Mouse (Mus musculus) megakaryocyte, embryonic 14.5 days (primary cell): ENCODE data around the gene Gcnt1.

Experiments used
- FLI1 ChIP-seq: IDR thresholded peaks from 2 replicates; pipeline ENCODE4 v1.6.1; 2012; ENCODE audit warnings: low read length, inconsistent platforms, mixed read lengths
- GATA1 ChIP-seq: IDR thresholded peaks from 3 replicates; pipeline ENCODE4 v1.6.1; 2012; ENCODE audit warnings: mixed read lengths, low read length, inconsistent platforms, borderline replicate concordance

DNA sequence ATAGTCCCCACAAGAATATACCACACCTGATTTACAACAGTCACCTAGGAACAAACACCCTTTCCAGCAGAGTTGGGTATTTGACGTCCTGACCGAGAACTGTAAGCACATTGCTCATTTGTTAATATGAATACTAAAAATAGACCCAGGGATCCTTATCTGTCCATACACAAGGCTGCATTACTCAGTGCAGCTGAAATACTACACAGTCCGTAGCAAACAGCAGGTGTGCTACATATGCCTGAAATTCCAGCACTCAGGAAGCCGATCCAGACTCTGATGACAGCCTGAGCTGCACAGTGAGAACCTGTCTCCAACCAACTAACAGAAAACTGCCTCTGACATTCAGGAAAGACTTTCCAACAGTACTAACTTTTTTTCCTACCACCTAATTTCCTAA is 17.8 kb downstream of the Gcnt1 start:
- TF ChIP-seq FLI1 (no peak), GATA1 (no peak)
